Comparison of ENCODE assay signal across 8 mouse cellular contexts in genomic region chr15:84891658-84892057, GRCm38 (mm10). TPM values are rescaled to one million over a fixed set of nuclear protein-coding genes. Genes with fewer than 3 reads are reported as not detected.
DNase-seq lines count a peak whose midpoint lies in the region; ATAC-seq and TF ChIP-seq lines count a peak whose summit lies in the region.

No protein-coding gene starts in this region.

- no peak overlapping the region for H3K27ac ChIP-seq in MEL (ENCODE audit: control insufficient read depth, low read depth, low read length)
- no peak overlapping the region for H3K27ac ChIP-seq in kidney, postnatal 0 days
- H3K27ac ChIP-seq in liver, embryonic 11.5 days (ENCODE audit: low read depth, low read length) = no peak overlapping the region

- H3K79me2 ChIP-seq in MEL (ENCODE audit: control insufficient read depth, insufficient read depth, low read length, poor library complexity) = no peaks in the 10 kb centered on the region

- no peaks in the 10 kb centered on the region for H3K36me3 ChIP-seq in MEL (ENCODE audit: control insufficient read depth in 1 of 2, insufficient read depth in 2 of 2, low read length in 2 of 2)
- H3K36me3 ChIP-seq in kidney, postnatal 0 days (ENCODE audit: insufficient read depth, low read length) = no peaks in the 10 kb centered on the region
- no peaks in the 10 kb centered on the region for H3K36me3 ChIP-seq in liver, embryonic 11.5 days (ENCODE audit: control insufficient read depth, insufficient read depth, low read length)

- ATAC-seq in kidney, postnatal 0 days (replicated peaks; ENCODE audit: low FRiP score, low read depth) = peak; percentile 33
- ATAC-seq in liver, embryonic 11.5 days (replicated peaks; ENCODE audit: low FRiP score) = no peak
- peak; percentile 44; the same call in 1 of the 2 replicates for ATAC-seq in neutrophil, adult 5-6 weeks (ENCODE audit: extremely low read depth, insufficient number of reproducible peaks, low FRiP score, poor library complexity, severe bottlenecking)

- H3K4me3 ChIP-seq in MEL (ENCODE audit: control insufficient read depth in 1 of 2, insufficient read depth in 1 of 2, low read depth in 2 of 2, low read length in 2 of 2) = no peak overlapping the region
- H3K4me3 ChIP-seq in kidney, postnatal 0 days (replicated peaks; ENCODE audit: low read depth, low read length) = no peak overlapping the region
- no peak overlapping the region for H3K4me3 ChIP-seq in liver, embryonic 11.5 days (ENCODE audit: low read depth, low read length)

- TF ChIP-seq RAD21 in MEL (IDR thresholded peaks at IDR 0.05; ENCODE audit: low read depth, low read length) = peak; percentile 67

- TF ChIP-seq EP300 in MEL (IDR thresholded peaks at IDR 0.05; ENCODE audit: low read depth in 1 of 2, low read length in 2 of 2) = no peak

- H3K9me3 ChIP-seq in MEL (replicated peaks; ENCODE audit: insufficient read depth, low read length) = no peaks in the 10 kb centered on the region
- no peaks in the 10 kb centered on the region for H3K9me3 ChIP-seq in kidney, postnatal 0 days (replicated peaks; ENCODE audit: low read length)
- no peaks in the 10 kb centered on the region for H3K9me3 ChIP-seq in liver, embryonic 11.5 days (ENCODE audit: control insufficient read depth, low read length)

- peak; percentile 31 for DNase-seq in 3134 (ENCODE audit: extremely low read depth, insufficient read length, low spot score)
- peak; percentile 64 for DNase-seq in MEL (ENCODE audit: low read depth, low spot score)
- DNase-seq in cerebellum, adult 18-20 months = peak; percentile 77 to 82
- peak; percentile 36 to 59 for DNase-seq in frontal cortex, postnatal 10 days (ENCODE audit: low spot score in 2 of 2)
- peak; percentile 88 for DNase-seq in kidney, postnatal 0 days (ENCODE audit: low spot score)
- DNase-seq in liver, embryonic 11.5 days (ENCODE audit: low spot score) = peak; percentile 51
- peak; percentile 3 to 34 for DNase-seq in thymus, postnatal 10 days (ENCODE audit: low spot score in 2 of 2)

- peak; percentile 73 to 81 (median 81) for TF ChIP-seq CTCF in MEL (IDR thresholded peaks at IDR 0.05 in 2 of 3, conservative IDR thresholded peaks at IDR 0.05 in 1 of 3; ENCODE audit: control insufficient read depth in 1 of 3, insufficient read depth in 1 of 3, low read depth in 2 of 3, low read length in 3 of 3, poor library complexity in 1 of 3, severe bottlenecking in 1 of 3)
- TF ChIP-seq CTCF in kidney, postnatal 0 days (IDR thresholded peaks at IDR 0.05; ENCODE audit: low read depth) = peak; percentile 88

- no peaks in the 10 kb centered on the region for H3K27me3 ChIP-seq in MEL (ENCODE audit: control insufficient read depth in 1 of 2, insufficient read depth in 2 of 2, low read length in 2 of 2)
- H3K27me3 ChIP-seq in kidney, postnatal 0 days (ENCODE audit: insufficient read depth, low read length) = no peaks in the 10 kb centered on the region
- no peaks in the 10 kb centered on the region for H3K27me3 ChIP-seq in liver, embryonic 11.5 days (replicated peaks; ENCODE audit: control insufficient read depth, insufficient read depth, low read length)

- TF ChIP-seq POLR2A in MEL (IDR thresholded peaks at IDR 0.05; ENCODE audit: control insufficient read depth in 1 of 2, insufficient read depth in 1 of 2, low read depth in 1 of 2, low read length in 2 of 2, poor library complexity in 1 of 2) = no peak

- WGBS in kidney, postnatal 0 days = 3% methylated on average over 3 of the region's 3 CpGs
- 2% methylated on average over 3 of the region's 3 CpGs for WGBS in liver, embryonic 11.5 days

- peaks cover 0 to 3% of the 10 kb centered on the region in 2 experiments; a peak in 1 of 4 replicates for H3K4me1 ChIP-seq in MEL (ENCODE audit: control insufficient read depth in 1 of 2, insufficient read depth in 2 of 2, low read length in 2 of 2)
- no peaks in the 10 kb centered on the region for H3K4me1 ChIP-seq in kidney, postnatal 0 days (replicated peaks; ENCODE audit: insufficient read depth, low read length)
- no peaks in the 10 kb centered on the region for H3K4me1 ChIP-seq in liver, embryonic 11.5 days (replicated peaks; ENCODE audit: control insufficient read depth, insufficient read depth, low read length)

- no peak overlapping the region for H3K4me2 ChIP-seq in kidney, postnatal 0 days (ENCODE audit: low read length)
- no peak overlapping the region for H3K4me2 ChIP-seq in liver, embryonic 11.5 days

- H3K9ac ChIP-seq in MEL (ENCODE audit: control insufficient read depth, low read depth, low read length, poor library complexity, severe bottlenecking) = no peak overlapping the region
- H3K9ac ChIP-seq in kidney, postnatal 0 days (ENCODE audit: low read depth, low read length) = no peak overlapping the region
- H3K9ac ChIP-seq in liver, embryonic 11.5 days (ENCODE audit: low read depth, low read length) = no peak overlapping the region

TF ChIP-seq in MEL, 35 proteins besides CTCF, POLR2A, EP300 and RAD21:
- peak; percentile 83 for TF ChIP-seq SMC3 (IDR thresholded peaks at IDR 0.05; ENCODE audit: low read depth, low read length)
- TF ChIP-seq BHLHE40 (IDR thresholded peaks at IDR 0.05; ENCODE audit: borderline replicate concordance, low read depth, low read length) = no peak
- peak; percentile 60 for TF ChIP-seq ZC3H11A (IDR thresholded peaks at IDR 0.05; ENCODE audit: low read depth, low read length)
TF ChIP-seq in MEL: peak in this region for 2.

RNA-seq across cellular contexts. Expression of gene Gm29666, which starts 28.2 kb away (rescaled TPM):
- total RNA-seq in MEL (2012; rRNA removed) = 0.42 and 0.49 TPM in 2 replicates
- polyA plus RNA-seq in MEL (2012; ENCODE audit: insufficient read depth in 1 of 2, insufficient read length in 2 of 2, low read depth in 1 of 2, low replicate concordance in 2 of 2, missing spikeins in 1 of 2) = under 1 TPM in 1 of 2 experiments, not detected in 1; 0.36 TPM
- 0.25 and 0.26 TPM in 2 replicates for polyA plus RNA-seq in kidney, postnatal 0 days (2015; fragmentation: Nextera tagmentation; extraction: Ambion mirVana)
- polyA plus RNA-seq in liver, embryonic 11.5 days (2014; fragmentation: Nextera tagmentation; extraction: Ambion mirVana) = 1.2 and 1.8 TPM in 2 replicates
- total RNA-seq in neutrophil, adult 5-6 weeks (2017) = 0.47 and 0.49 TPM in 2 replicates

RNA-seq across cellular contexts. Expression of gene Nup50, which starts 31.6 kb away (rescaled TPM):
- total RNA-seq in MEL (2012; rRNA removed) = 54.7 and 55.9 TPM in 2 replicates
- 10 to 100 TPM in 1 of 2 experiments, not detected in 1; 98.4 TPM for polyA plus RNA-seq in MEL (2012; ENCODE audit: insufficient read depth in 1 of 2, insufficient read length in 2 of 2, low read depth in 1 of 2, low replicate concordance in 2 of 2, missing spikeins in 1 of 2)
- 22.4 and 26.3 TPM in 2 replicates for polyA plus RNA-seq in kidney, postnatal 0 days (2015; fragmentation: Nextera tagmentation; extraction: Ambion mirVana)
- 56.7 and 57.3 TPM in 2 replicates for polyA plus RNA-seq in liver, embryonic 11.5 days (2014; fragmentation: Nextera tagmentation; extraction: Ambion mirVana)
- 38.1 and 38.2 TPM in 2 replicates for total RNA-seq in neutrophil, adult 5-6 weeks (2017)

RNA-seq across cellular contexts. Expression of gene Phf21b, which starts 35.8 kb away (rescaled TPM):
- 3.3 and 4.7 TPM in 2 replicates for total RNA-seq in MEL (2012; rRNA removed)
- polyA plus RNA-seq in MEL (2012; ENCODE audit: insufficient read depth in 1 of 2, insufficient read length in 2 of 2, low read depth in 1 of 2, low replicate concordance in 2 of 2, missing spikeins in 1 of 2) = 10 to 100 TPM in 1 of 2 experiments, not detected in 1; 14.7 TPM
- polyA plus RNA-seq in kidney, postnatal 0 days (2015; fragmentation: Nextera tagmentation; extraction: Ambion mirVana) = 0.15 and 0.24 TPM in 2 replicates
- 0.26 and 0.62 TPM in 2 replicates for polyA plus RNA-seq in liver, embryonic 11.5 days (2014; fragmentation: Nextera tagmentation; extraction: Ambion mirVana)
- total RNA-seq in neutrophil, adult 5-6 weeks (2017) = 0.25 and 0.47 TPM in 2 replicates

Comparison
In these comparisons a context has a peak if more than half of its experiments do, and no peak if none do; other contexts are left out.
1. DNase-seq: peak in every context shown above with its lines; median percentile 88 in kidney, postnatal 0 days; 80 in cerebellum, adult 18-20 months; 64 in MEL; 51 in liver, embryonic 11.5 days; 48 in frontal cortex, postnatal 10 days; 31 in 3134; 18 in thymus, postnatal 10 days.